Mouse (Mus musculus) MEL (cell line): ENCODE data around the gene Asb2. TPM values are rescaled to one million over a fixed set of nuclear protein-coding genes. Genes with fewer than 3 reads are reported as not detected.

Experiments used
- DNase-seq: peaks from one replicate; pipeline ENCODE4 v3.0.0; 2011; ENCODE audit warnings: low read depth, low spot score
- H3K27ac ChIP-seq: 2 replicates; pipeline ENCODE4 v1.5.1; 2012; ENCODE audit warnings: low read depth, mild to moderate bottlenecking, control low read depth, low read length, moderate library complexity; ENCODE audit not compliant: control insufficient read depth
- H3K27me3 ChIP-seq, 2 experiments: fragments of 150-350 bp in 1 of 2; sonication (generic) in 1 of 2; 2 replicates each; pipeline ENCODE4 v1.6.1; 2012; ENCODE audit warnings: low read length in 2 of 2, mild to moderate bottlenecking in 2 of 2, improper control_type of control experiment in 1 of 2, moderate library complexity in 1 of 2; ENCODE audit not compliant: insufficient read depth in 2 of 2, control insufficient read depth in 1 of 2
- H3K36me3 ChIP-seq, 2 experiments: 2 replicates each; pipeline ENCODE4 v1.6.1; 2012 to 2014; ENCODE audit warnings: low read length in 2 of 2, improper control_type of control experiment in 1 of 2, inconsistent platforms in 1 of 2, mild to moderate bottlenecking in 1 of 2; ENCODE audit not compliant: insufficient read depth in 2 of 2, control insufficient read depth in 1 of 2
- H3K4me1 ChIP-seq, 2 experiments: fragments of 150-350 bp in 1 of 2; sonication (generic) in 1 of 2; 2 replicates each; pipeline ENCODE4 v1.6.1; 2012; ENCODE audit warnings: low read length in 2 of 2, improper control_type of control experiment in 1 of 2, mild to moderate bottlenecking in 1 of 2; ENCODE audit not compliant: insufficient read depth in 2 of 2, control insufficient read depth in 1 of 2
- H3K4me3 ChIP-seq, 2 experiments: fragments of 150-350 bp in 1 of 2; sonication (generic) in 1 of 2; 2 replicates each; pipeline ENCODE4 v1.5.1; 2012; ENCODE audit warnings: low read depth in 2 of 2, low read length in 2 of 2, mild to moderate bottlenecking in 2 of 2, moderate library complexity in 2 of 2, control low read depth in 1 of 2, improper control_type of control experiment in 1 of 2; ENCODE audit not compliant: control insufficient read depth in 1 of 2, insufficient read depth in 1 of 2
- H3K79me2 ChIP-seq: 2 replicates; pipeline ENCODE4 v1.6.1; 2012; ENCODE audit warnings: mild to moderate bottlenecking, low read length, moderate library complexity; ENCODE audit not compliant: control insufficient read depth, poor library complexity, insufficient read depth
- H3K9ac ChIP-seq: 2 replicates; pipeline ENCODE4 v1.6.1; 2012; ENCODE audit warnings: low read depth, mild to moderate bottlenecking, control low read depth, low read length, moderate library complexity; ENCODE audit not compliant: control insufficient read depth, poor library complexity, severe bottlenecking
- H3K9me3 ChIP-seq: fragments of 150-350 bp; sonication (generic); replicated peaks from 2 replicates; pipeline ENCODE4 v1.6.1; 2012; ENCODE audit warnings: mild to moderate bottlenecking, low read length, improper control_type of control experiment, moderate library complexity; ENCODE audit not compliant: insufficient read depth
- BHLHE40 ChIP-seq: IDR thresholded peaks from 2 replicates; pipeline ENCODE4 v1.6.1; 2012; ENCODE audit warnings: low read depth, mild to moderate bottlenecking, inconsistent platforms, low read length, improper control_type of control experiment, borderline replicate concordance
- CHD2 ChIP-seq: IDR thresholded peaks from 2 replicates; pipeline ENCODE4 v1.6.1; 2011; ENCODE audit warnings: low read length, improper control_type of control experiment
- E2F4 ChIP-seq: IDR thresholded peaks from 2 replicates; pipeline ENCODE4 v1.6.1; 2011; ENCODE audit warnings: low read depth, low read length, improper control_type of control experiment, borderline replicate concordance
- EP300 ChIP-seq, 2 experiments: IDR thresholded peaks; 2 replicates each; pipeline ENCODE4 v1.6.1; 2011; ENCODE audit warnings: improper control_type of control experiment in 2 of 2, low read length in 2 of 2, low read depth in 1 of 2, mild to moderate bottlenecking in 1 of 2
- ETS1 ChIP-seq: IDR thresholded peaks from 2 replicates; pipeline ENCODE4 v1.6.1; 2012; ENCODE audit warnings: low read depth, mild to moderate bottlenecking, inconsistent platforms, low read length, improper control_type of control experiment, moderate library complexity
- HCFC1 ChIP-seq: IDR thresholded peaks from 2 replicates; pipeline ENCODE4 v1.6.1; 2012; ENCODE audit warnings: low read depth, mild to moderate bottlenecking, inconsistent platforms, low read length, improper control_type of control experiment, moderate library complexity
- MAFK ChIP-seq: IDR thresholded peaks from 2 replicates; pipeline ENCODE4 v1.6.1; 2011; ENCODE audit warnings: low read depth, mild to moderate bottlenecking, low read length, improper control_type of control experiment, borderline replicate concordance
- MAZ ChIP-seq: IDR thresholded peaks from 2 replicates; pipeline ENCODE4 v1.6.1; 2012; ENCODE audit warnings: low read depth, mild to moderate bottlenecking, inconsistent platforms, low read length, improper control_type of control experiment
- MXI1 ChIP-seq: IDR thresholded peaks from 2 replicates; pipeline ENCODE4 v1.6.1; 2011; ENCODE audit warnings: mild to moderate bottlenecking, low read depth, low read length, improper control_type of control experiment
- MYB ChIP-seq: IDR thresholded peaks from 2 replicates; pipeline ENCODE4 v1.6.1; 2011; ENCODE audit warnings: mild to moderate bottlenecking, low read depth, low read length, improper control_type of control experiment
- MYC ChIP-seq: IDR thresholded peaks from 2 replicates; pipeline ENCODE4 v1.6.1; 2011; ENCODE audit warnings: low read depth, mild to moderate bottlenecking, low read length, improper control_type of control experiment, moderate library complexity
- POLR2A ChIP-seq, 2 experiments: IDR thresholded peaks; 2 replicates each; pipeline ENCODE4 v1.6.1; 2011 to 2012; ENCODE audit warnings: low read length in 2 of 2, mild to moderate bottlenecking in 2 of 2, control low read depth in 1 of 2, improper control_type of control experiment in 1 of 2, low read depth in 1 of 2, moderate library complexity in 1 of 2; ENCODE audit not compliant: control insufficient read depth in 1 of 2, insufficient read depth in 1 of 2, poor library complexity in 1 of 2
- POLR2AphosphoS2 ChIP-seq: IDR thresholded peaks from 2 replicates; pipeline ENCODE4 v1.6.1; 2011; ENCODE audit warnings: low read length, improper control_type of control experiment
- POLR2AphosphoS5 ChIP-seq: IDR thresholded peaks from 2 replicates; pipeline ENCODE4 v1.6.1; 2012; ENCODE audit warnings: low read depth, borderline replicate concordance, mild to moderate bottlenecking, inconsistent platforms, low read length, moderate library complexity, mixed read lengths
- RCOR1 ChIP-seq: IDR thresholded peaks from 2 replicates; pipeline ENCODE4 v1.6.1; 2012; ENCODE audit warnings: low read depth, mild to moderate bottlenecking, inconsistent platforms, low read length, improper control_type of control experiment
- SIN3A ChIP-seq: IDR thresholded peaks from 2 replicates; pipeline ENCODE4 v1.6.1; 2012; ENCODE audit warnings: low read length, improper control_type of control experiment, inconsistent platforms
- SMC3 ChIP-seq: IDR thresholded peaks from 2 replicates; pipeline ENCODE4 v1.6.1; 2011; ENCODE audit warnings: low read depth, low read length, improper control_type of control experiment
- TCF12 ChIP-seq: IDR thresholded peaks from 2 replicates; pipeline ENCODE4 v1.6.1; 2014; ENCODE audit warnings: low read depth, mild to moderate bottlenecking, inconsistent platforms, low read length, improper control_type of control experiment, moderate library complexity
- UBTF ChIP-seq: IDR thresholded peaks from 2 replicates; pipeline ENCODE4 v1.6.1; 2012; ENCODE audit warnings: low read depth, mild to moderate bottlenecking, inconsistent platforms, low read length, improper control_type of control experiment, moderate library complexity, borderline replicate concordance; ENCODE audit not compliant: insufficient read depth
- USF1 ChIP-seq: IDR thresholded peaks from 2 replicates; pipeline ENCODE4 v1.6.1; 2014; ENCODE audit warnings: low read depth, mild to moderate bottlenecking, inconsistent platforms, low read length, improper control_type of control experiment, moderate library complexity
- USF2 ChIP-seq, 2 experiments: IDR thresholded peaks; 2 replicates each; pipeline ENCODE4 v1.6.1; 2011 to 2012; ENCODE audit warnings: improper control_type of control experiment in 2 of 2, low read length in 2 of 2, borderline replicate concordance in 1 of 2, inconsistent platforms in 1 of 2, low read depth in 1 of 2, mild to moderate bottlenecking in 1 of 2; ENCODE audit not compliant: insufficient read depth in 1 of 2
- ZKSCAN1 ChIP-seq: IDR thresholded peaks from 2 replicates; pipeline ENCODE4 v1.6.1; 2012; ENCODE audit warnings: low read depth, mild to moderate bottlenecking, inconsistent platforms, low read length, improper control_type of control experiment, moderate library complexity
- ZNF384 ChIP-seq: IDR thresholded peaks from 2 replicates; pipeline ENCODE4 v1.6.1; 2012; ENCODE audit warnings: low read depth, mild to moderate bottlenecking, inconsistent platforms, low read length, improper control_type of control experiment
- polyA plus RNA-seq, 2 experiments: library from polyadenylated mRNA; stranded (reverse) in 1 of 2; unstranded in 1 of 2; fragments of >175 nt in 1 of 2; fragments of >200 nt in 1 of 2; gene quantifications; 2 replicates each; pipeline versions ENCODE4 v1.2.1 to v1.2.4; 2012; ENCODE audit warnings: low replicate concordance in 2 of 2, low read depth in 1 of 2; ENCODE audit not compliant: insufficient read length in 2 of 2, insufficient read depth in 1 of 2, missing spikeins in 1 of 2
- total RNA-seq: library from RNA; depleted of rRNA; stranded (reverse); fragments of 300-350 nt; gene quantifications from 2 replicates; pipeline ENCODE4 v1.2.3, GENCODE M21; 2012

The Asb2 gene
- total and polyA plus RNA-seq, 3 experiments: 0.18 TPM; not detected in 2

GRCm38 (mm10) chr12:103396751-103397150 lies 41.0 kb upstream of the Asb2 start:
- H3K27ac ChIP-seq: no peak overlapping the region
- no peak for DNase-seq
- no peak for TF ChIP-seq MXI1
- TF ChIP-seq USF2 (IDR thresholded peaks at IDR 0.05; ENCODE audit: borderline replicate concordance in 1 of 2, insufficient read depth in 1 of 2, low read depth in 1 of 2, low read length in 2 of 2): no peak
- no peak for TF ChIP-seq USF1
- TF ChIP-seq HCFC1: no peak
- no peak for TF ChIP-seq ETS1
- no peak for TF ChIP-seq POLR2AphosphoS2
- TF ChIP-seq, all 39 proteins: peak for 0
- Histone ChIP-seq H3K36me3 (peaks cover 0 to 19% of the 10 kb centered on the region in 2 experiments; a peak in 3 of 4 replicates), H3K4me1 (peaks cover 15 to 25% of the 10 kb centered on the region in 2 experiments), H3K79me2 (no peaks in the 10 kb centered on the region), H3K4me3 (no peak overlapping the region), H3K9me3 (no peaks in the 10 kb centered on the region), H3K27me3 (no peaks in the 10 kb centered on the region), H3K9ac (no peak overlapping the region)

GRCm38 (mm10) chr12:103395486-103396275 lies 39.9 kb upstream of the Asb2 start:
- H3K4me3 ChIP-seq: no peak overlapping the region
- H3K9me3 ChIP-seq: no peaks in the 10 kb centered on the region
- TF ChIP-seq ZNF384 (no peak), E2F4 (no peak), MYB (no peak), BHLHE40 (no peak)
- TF ChIP-seq, all 39 proteins: peak for 0
- Histone ChIP-seq H3K36me3 (peaks cover 0 to 23% of the 10 kb centered on the region in 2 experiments; a peak in 3 of 4 replicates), H3K4me1 (peaks cover 15 to 30% of the 10 kb centered on the region in 2 experiments), H3K27ac (no peak overlapping the region), H3K9ac (no peak overlapping the region), H3K27me3 (no peaks in the 10 kb centered on the region), H3K79me2 (no peaks in the 10 kb centered on the region)
- no peak for DNase-seq

GRCm38 (mm10) chr12:103393528-103393927 lies 37.7 kb upstream of the Asb2 start:
- Histone ChIP-seq H3K36me3 (peaks cover 0 to 32% of the 10 kb centered on the region in 2 experiments; a peak in 2 of 4 replicates), H3K4me1 (peaks cover 15 to 42% of the 10 kb centered on the region in 2 experiments), H3K9ac (peak overlapping the region; percentile 36), H3K4me3 (no peak overlapping the region), H3K27ac (peak overlapping the region; percentile 89), H3K9me3 (no peaks in the 10 kb centered on the region), H3K27me3 (no peaks in the 10 kb centered on the region), H3K79me2 (peaks cover 8% of the 10 kb centered on the region)
- peak; percentile 93 for DNase-seq
- TF ChIP-seq HCFC1: peak; percentile 62; the same call in 1 of the 2 replicates
- no peak for TF ChIP-seq SMC3
- TF ChIP-seq ZNF384: peak; percentile 39; the same call in 1 of the 2 replicates
- peak; percentile 93 for TF ChIP-seq RCOR1
- TF ChIP-seq ETS1: peak; percentile 97
- no peak for TF ChIP-seq ZKSCAN1
- TF ChIP-seq POLR2A (IDR thresholded peaks at IDR 0.05; ENCODE audit: control insufficient read depth in 1 of 2, insufficient read depth in 1 of 2, low read depth in 1 of 2, low read length in 2 of 2, poor library complexity in 1 of 2): 0 out of 4 replicates have a peak, but pooled peaks of 1 of the 2 experiments have one; percentile 32
- peak; percentile 97 to 99 for TF ChIP-seq EP300 (IDR thresholded peaks at IDR 0.05; ENCODE audit: low read depth in 1 of 2, low read length in 2 of 2)
- no peak for TF ChIP-seq POLR2AphosphoS5
- peak; percentile 100 for TF ChIP-seq TCF12
- TF ChIP-seq SIN3A: peak; percentile 92
- peak; percentile 41; the same call in 1 of the 2 replicates for TF ChIP-seq MYC
- peak; percentile 54; the same call in 1 of the 2 replicates for TF ChIP-seq MAFK
- peak; percentile 38; the same call in 1 of the 2 replicates for TF ChIP-seq CHD2
- TF ChIP-seq MAZ: peak; percentile 84; the same call in 1 of the 2 replicates
- TF ChIP-seq UBTF: no peak
